Mouse (Mus musculus): ENCODE results near the gene Eif4e. TPM values are rescaled to one million over a fixed set of nuclear protein-coding genes. Genes with fewer than 3 reads are reported as not detected.
"Not testable (repeated sequence)": the region's sequence is repeated elsewhere in the genome, so short reads cannot be mapped to it uniquely, and the experiment has no call there.

Gene Eif4e
- total RNA-seq, 1 experiment from 2014 or later = 168 TPM

DNA sequence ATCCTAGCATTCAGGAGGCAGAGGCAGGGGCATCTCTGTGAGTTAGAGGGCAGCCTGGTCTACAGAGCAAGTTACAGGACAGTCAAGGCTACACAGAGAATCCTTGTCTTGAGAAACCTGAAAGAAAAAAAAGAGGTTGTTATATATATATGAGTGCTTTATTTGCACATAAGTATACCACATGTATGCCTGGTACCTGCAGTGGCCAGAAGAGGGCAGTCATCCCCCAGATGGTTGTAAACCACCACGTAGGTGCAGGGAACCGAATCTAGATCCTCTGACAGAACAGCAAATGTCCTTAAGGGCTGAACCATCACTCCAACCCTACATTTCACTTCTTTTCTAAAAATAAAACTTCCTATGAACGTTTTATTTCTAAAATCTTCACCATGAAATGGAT lies 8.1 kb upstream of the Eif4e start:
- DNase-seq = peak; percentile 21

DNA sequence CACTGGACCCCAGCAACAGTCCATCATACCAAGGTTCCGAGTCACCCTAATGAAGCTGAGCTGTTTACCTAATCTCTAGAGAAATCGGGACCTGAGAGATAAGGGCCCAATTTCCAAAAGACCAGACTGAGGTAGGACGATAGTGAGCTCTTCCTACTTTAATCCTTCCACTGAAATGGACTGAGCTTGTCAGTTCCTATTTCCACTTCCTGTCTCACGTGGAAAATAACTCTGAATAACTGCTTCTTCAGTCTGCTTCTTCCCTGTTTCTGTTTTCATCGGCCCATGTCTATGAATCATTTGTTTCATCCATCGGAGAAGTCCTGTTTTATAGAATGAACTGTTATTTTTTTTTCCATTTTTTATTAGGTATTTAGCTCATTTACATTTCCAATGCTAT lies 6.8 kb upstream of the Eif4e start:
- no peak for DNase-seq

DNA sequence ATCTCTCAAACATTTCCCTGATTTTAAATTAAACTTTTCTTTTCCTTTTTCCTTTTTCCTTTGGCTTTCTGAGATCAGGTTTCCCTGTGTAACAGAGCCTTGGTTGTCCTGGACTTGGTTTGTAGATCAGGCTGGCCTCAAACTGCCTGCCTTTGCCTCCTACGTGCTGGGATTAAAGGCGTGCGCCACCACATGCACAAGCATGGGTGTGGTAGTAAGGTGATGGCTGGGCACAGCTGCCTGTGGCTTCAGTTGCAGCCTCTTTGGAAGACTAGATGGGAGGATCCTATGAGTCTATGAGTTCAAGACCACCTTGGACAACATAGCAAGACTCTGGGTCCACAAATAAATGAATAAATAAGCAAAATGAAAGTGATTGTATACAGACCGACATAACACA lies 2.0 kb upstream of the Eif4e start:
- DNase-seq = no peak

DNA sequence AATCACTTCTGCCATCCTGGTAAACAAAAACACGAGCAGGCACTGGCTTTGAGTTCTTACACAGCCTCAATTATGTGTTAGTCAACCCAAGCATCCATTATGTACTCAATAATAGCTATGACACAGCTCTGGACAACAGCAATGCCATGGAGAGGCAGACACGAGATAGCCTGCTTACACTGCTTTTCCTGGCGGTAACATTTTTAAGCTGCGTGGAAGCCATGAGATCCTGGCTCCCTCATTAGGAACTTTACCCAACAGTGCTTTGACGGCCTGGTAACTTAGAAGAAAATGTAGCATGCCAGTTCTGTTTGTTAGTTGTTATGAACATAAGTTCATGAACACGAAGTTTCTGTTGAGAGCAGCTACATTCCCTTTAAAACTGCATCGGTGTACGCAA lies 485 bp upstream of the Eif4e start:
- no peak for DNase-seq

DNA sequence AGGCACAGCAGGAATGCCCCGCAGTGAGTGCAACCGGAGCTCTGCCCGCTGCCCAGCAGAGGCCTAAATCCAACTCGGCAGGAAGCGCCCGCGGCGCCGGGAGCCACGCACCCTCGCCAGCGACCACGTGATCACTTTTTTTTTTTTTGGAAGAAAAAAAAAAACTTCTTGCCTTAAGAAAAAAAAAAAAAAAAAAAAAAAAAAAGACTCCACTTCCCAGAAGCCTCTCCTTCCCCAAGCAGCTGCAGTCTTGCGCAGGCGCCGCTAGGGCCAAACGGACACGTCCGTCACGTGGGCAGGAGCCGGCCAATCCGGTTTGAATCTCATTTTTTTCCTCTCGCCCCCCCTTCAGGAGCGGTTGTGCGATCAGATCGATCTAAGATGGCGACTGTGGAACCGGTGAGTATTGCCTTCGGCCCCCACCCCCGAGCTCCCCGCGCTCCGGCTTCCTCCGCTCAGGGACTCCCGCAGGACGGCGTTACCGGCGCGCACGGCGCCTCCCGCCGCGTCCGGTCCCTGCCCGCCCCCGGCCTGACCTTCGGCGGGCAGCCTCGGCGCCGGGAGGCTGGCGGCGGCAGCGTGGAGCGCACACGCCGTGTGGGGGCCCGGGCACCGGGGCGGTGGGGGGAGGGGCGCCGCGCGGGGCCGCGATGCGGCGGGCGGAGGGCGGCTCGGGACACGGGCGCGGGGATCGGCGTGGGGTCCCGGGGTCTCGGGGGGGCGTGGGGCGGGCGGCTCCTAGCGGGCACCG lies 1.1 kb downstream of the Eif4e start:
- DNase-seq = peak; percentile 96

DNA sequence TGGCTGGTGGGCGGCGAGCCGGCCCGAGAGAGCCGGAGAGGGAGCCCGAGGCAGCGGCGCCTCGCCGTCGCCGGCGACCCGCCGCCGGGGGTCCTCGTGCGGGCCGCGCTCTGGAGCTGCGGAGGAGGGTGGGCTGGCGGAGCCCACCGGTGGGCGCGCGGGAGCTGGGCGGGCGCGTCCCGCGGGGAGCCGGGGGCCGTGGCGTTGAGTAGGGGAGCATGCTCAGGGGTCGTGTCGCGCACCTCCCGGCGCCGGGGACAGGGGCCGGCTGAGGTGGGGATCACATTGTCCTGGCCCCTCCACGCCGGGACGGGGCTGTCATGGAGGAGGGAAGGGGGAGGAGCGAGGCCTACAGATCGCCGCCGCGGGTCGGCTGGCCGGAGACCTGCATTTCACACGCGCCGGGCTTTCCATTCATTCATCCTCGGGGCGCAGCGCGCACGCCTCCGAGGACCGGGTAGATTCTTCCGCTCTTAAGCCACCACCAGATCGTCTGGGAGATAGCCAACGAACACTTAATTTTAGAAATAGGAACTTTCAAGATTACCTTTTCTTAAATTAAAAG lies 1.8 kb downstream of the Eif4e start:
- DNase-seq = peak; percentile 73

DNA sequence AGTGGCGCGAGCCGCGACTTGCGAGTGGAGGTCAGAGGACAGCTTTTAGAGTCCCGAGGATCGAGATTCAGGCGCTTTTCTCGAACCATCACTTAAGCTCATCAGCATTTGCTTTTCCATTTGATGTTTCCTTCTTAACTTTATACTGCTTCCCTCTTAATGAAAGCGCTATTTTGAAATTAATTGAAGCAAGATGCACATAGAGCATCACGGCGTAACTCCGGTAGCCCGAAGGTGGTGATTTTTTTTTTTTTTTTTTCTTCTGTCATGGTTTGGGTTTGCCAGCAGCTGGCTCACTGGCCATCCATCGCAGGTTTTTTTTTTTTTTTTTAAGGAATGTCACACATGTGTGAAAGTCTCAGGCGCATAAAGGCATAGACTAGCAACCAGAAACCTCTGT lies 2.3 kb downstream of the Eif4e start:
- no peak for DNase-seq

DNA sequence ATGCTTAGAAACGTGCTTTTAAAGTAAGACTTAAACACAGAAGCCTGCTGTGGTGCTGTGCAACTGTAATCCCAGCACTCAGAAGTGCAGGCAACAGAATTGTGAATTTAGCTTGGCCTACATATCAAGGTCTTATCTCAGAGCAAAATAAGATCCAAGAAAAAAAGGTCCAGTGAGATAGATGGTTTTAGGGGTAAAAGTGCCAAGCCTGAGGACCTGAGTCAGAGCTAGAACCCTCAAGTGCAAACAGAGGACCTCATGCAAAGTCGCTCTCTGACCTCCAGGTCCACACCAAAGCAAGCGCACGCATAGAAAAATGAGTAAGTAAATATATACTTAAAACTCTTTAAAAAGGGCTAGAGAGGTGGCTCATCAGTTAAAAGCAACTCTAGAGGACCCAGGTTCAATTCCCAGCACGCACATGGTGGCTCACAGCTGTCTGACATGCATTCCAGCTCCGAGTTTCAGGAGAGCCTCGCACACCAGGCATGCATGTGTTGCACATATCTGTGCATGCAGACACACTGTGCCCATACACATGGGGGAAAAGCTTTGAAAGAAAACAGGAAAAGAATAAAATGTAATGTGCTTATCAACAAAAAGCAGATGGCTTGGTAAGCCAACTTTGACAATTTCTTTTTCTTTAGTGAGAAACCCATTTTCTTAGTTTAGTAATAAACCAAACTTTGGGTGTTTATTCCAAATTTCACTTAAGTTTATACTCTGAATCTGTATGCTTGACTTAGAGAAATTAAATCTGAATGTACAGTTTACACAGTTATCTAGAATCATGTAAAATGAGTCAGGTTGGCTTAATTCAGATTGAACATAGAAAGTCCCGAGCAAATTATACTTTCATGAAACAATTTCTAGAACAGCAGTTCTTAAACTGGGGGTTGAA lies 4.8 kb downstream of the Eif4e start:
- DNase-seq = no peak

DNA sequence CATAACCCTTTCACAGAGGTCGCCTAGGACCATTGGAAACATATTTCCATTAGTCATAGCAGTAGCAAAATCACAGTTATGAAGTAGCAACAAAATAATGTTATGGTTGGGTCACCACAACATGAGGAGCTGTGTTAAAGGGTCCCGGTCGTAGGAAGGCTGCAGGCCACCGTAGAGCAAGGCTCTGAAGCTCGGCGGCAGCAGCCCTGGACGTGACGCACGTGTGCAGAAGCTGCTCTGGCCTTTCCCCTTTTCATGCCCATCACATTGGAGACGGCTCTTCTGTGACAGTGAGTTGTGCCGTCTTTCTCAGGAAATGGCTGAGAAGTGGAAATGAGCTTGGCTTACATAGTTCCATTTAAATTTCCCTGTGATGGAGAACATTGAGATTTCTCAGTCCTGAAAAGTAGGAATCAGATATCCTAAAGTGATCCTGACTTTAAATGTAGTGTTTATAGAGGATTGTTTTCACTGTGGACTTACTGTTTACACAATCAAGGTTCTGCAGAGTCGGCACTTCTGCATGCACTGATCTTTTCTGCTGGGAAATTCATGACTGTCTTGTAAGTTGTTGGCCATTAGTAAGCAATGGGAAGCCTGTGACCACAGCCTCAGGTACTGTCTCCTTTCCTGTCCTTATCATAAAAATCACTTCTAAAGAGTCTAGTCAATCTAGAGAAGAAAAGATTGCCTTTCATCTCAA lies 5.7 kb downstream of the Eif4e start:
- no peak for DNase-seq

DNA sequence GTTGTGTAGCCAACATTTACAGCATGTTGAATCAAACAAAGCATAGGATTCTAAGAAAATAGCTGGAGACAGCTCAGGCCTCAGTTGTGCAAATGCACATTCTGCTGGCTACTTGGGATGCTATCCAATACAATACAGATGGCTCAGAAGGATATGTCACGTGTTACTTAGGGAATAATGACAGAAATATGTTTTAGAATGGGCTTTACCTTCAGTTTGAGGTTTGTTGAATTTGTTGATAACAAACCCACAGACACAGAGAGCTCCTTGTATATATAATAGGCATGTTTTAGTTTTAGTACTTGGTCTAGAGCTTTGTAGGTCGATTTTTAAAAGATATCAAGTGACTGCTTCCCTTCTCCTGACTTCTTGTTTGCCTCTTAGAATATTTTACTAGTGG lies 6.8 kb downstream of the Eif4e start:
- DNase-seq = no peak

DNA sequence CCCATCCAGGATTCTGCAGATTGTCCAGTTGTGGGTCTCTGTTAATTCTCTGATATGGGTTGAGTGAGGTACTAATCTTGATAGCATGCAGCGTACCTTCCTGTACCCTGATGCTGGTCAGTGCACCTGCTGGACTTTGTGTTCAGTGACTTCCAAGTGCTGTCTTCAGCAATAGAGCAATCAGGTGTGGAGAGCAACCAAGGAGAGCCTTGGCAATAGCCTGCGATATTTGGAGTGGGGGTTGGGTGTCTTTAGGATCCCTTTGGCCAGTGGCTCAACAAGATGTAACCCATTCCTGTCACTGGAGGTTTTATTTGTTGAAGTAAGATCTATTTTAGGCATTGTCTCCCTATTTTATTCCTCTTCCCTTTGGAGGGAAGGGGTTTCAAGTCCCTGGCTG lies 10.1 kb downstream of the Eif4e start:
- no peak for DNase-seq

DNA sequence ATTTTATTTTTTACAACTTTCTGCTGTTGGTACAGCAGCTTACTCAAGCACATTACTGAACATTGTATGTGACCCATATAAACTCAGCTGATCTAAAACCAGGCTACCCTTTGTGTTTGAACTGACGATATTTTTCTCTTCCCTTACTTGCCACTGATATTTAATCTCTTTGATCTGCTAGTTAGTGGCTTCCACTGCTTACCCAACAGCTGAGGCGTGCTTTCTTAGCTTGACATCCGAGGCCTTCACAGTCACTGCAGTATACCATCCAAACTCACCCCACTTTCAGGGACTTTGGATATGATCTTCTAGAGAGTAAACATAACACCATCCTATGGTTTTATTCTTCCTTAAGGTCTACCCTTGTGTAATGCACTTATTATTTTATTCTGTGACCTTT lies 16.6 kb downstream of the Eif4e start:
- no peak for DNase-seq

DNA sequence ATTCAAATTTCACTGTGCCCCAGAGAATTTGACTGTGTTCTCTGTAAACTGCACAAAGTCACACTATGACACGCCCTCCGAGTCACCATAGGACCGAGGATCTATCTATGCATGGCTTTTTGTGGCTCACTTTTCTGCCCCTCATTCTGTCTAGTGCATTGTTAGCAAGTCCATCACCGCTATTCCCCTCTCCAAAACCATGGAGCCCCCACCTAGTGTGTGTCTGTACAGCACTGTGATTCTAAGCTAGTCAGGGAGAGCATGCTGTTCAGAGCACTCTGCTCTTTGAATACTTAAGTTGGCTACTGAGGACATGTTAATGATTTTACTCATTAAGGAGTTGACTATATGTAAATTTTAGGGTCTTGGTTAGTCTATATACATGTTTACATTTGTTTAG lies 18.1 kb downstream of the Eif4e start:
- no peak for DNase-seq

DNA sequence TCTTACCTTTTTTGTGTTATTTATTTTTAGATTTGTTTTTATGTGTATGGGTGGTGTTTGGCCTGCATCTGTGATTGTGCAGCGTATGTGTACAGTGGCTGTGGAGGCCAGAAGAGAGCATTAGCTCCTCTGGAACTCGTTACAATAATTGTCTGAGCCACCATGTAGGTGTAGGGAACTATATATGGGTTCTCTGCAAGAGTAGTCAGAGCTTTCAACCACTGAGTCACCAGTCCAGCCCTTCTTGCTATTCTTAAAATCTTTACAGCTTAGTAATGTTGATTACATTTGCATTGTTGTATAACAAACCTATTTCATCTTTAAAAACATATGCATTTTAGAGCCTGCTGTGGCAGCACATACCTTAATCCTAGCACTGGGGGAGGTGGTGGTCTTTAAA lies 20.7 kb downstream of the Eif4e start:
- DNase-seq = no peak

DNA sequence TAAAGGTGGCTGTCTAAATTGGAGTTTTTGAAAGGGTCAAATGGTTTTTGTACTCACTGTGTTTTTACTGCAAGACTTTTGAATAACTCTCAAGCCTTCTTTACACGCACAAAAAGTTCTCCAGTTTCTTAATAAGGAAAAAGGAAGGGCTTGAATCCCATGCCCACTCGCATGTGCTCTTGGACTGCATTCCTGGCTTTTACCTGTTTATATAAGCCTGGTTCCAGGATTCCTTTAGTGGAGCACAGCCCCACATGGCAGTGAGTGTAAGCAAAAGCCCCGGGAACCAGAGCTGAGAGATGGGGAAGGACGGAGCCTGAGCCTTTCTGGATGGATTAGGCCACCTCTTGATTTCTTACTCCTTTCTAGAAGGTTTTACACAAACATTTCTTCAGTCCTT lies 23.1 kb downstream of the Eif4e start:
- no peak for DNase-seq

DNA sequence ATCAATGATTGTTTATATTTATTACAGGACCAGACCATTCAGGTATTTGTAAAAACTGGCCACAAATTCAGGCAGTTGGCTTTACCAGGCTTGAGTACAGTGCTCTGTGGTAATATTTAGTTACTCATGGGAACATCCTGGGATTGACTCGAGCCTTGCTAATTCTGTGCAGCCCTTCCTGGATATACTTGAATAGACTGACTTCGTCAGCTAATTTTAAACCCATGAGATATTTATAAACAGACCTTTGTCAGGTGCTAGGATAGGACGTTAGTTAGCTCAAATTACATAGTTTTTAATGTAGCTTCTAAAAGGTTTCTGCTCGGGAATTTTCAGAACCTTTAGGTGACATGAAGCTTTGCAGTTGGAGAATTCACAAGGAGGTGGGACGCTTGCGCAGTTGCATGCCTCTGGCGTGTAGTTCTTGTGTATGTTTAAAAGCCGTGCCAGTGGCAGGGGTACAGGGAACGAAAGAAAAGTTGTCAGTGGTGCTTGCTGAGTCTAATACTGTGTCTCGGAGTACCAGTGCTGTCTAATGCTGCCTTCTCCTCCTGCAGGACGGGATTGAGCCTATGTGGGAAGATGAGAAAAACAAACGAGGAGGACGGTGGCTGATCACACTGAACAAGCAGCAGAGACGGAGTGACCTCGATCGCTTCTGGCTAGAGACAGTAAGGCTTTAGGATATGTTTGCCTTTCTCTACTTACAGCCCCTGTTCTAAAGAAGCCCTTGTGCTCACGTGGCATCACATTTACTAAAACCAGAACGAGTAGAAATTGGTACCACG lies 24.6 kb downstream of the Eif4e start:
- DNase-seq = no peak

DNA sequence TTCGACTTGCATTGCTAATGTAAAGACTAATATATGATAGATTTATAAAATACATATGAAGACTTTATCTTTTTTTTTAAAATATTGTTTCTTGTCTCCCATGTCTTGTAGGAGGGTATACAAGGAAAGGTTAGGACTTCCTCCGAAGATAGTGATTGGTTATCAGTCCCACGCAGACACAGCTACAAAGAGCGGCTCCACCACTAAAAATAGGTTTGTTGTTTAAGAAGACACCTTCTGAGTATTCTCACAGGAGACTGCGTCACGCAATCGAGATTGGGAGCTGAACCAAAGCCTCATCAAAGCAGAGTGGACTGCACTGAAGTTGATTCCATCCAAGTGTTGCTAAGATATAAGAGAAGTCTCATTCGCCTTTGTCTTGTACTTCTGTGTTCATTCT lies 29.3 kb downstream of the Eif4e start:
- DNase-seq = not testable (repeated sequence)

DNA sequence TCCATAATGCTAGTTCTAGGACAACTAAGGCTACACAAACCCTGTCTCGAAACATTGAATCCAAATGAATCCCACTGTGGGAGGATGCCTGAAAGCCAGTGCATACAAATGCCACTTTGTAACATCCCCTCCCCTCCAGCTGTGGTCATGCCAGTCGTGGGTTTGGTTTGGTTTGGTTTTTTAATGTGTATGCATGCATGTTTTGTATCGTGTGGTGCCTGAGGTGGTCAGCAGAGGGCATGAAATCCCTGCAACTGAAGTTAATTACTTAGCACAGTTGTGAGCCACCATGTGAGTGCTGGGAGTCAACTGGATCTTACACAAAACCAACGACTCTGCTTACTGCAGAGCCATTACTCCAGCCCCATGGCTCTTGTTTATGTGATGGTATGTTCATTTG lies 32.5 kb downstream of the Eif4e start:
- DNase-seq = no peak

DNA sequence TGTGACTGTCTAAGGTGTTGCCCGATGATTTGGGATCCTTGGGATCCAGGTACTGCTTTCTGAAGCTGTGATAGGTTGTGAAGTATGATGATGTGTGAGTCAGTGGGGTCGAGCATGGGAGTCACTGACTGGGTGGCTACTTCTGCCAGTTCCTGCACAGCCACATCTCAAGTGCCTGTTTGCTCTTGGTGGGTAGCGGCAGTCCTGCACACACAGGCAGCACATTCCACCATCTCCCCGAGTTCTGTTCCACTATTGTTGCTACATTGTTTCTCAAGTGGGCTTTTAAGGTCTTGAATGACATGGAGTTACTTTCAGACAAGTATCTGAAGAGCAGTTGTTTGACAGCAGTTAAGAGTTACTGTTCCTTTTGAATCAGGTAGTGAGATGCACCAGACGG lies 34.3 kb downstream of the Eif4e start:
- no peak for DNase-seq

DNA sequence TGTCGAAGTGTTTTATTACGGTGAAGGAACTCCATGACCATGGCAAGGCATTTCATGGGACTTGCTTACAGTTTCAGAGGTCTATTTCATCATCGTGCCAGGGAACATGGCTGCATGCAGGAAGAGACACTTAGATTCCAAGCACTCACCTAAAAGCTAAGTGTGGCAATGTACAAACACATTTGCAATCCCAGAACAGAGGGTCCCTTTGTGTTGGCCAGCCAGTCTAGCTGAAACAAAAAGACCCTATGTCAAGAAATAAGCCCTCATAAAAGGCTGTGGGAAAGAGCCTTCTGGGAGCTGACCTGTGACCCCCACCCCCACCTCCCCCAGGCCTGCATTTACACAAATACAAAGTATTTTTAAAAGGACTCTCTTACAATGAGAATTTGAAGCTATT lies 34.9 kb downstream of the Eif4e start:
- DNase-seq = no peak

DNA sequence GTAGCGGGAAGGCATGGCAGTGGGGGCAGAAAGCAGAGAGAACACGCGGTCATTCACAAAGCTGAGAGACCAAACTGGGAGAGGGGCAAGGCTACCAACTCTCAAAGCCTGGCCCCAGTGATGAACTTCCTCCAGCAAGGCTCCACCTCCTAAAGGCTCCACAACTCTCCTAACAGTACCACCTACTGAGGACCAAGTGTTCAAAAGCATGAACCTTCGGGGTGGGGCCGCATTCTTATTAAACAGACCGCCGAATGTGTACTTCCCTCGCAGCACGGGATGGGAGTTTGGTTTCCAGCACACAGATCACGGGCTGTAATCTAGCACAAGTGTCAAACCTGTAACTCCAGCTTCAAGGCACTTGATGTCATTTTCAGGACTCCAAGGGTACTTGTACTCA lies 52.9 kb downstream of the Eif4e start:
- DNase-seq = no peak

DNA sequence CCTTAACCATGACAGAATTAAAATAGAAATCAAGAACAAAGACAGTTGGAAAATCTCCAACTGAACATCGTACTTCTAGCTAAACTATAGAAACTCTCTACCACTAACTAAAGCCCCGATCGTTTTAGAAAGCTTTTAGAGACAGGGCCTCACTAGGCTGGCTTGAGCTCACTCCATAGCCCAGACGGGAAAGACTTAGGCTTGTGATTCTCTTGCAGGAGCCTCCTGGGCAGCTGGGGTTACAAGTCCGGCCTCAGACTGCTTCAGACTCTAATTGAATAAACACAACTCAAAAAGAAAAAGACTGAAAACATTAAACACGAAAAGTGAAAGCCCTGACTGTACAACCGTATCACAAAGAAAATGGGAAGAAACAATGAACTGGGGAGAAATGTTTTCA lies 60.2 kb downstream of the Eif4e start:
- DNase-seq = no peak
